Mouse (Mus musculus) hindbrain, postnatal 0 days (tissue): ENCODE results near the gene Evi5l. TPM values are rescaled to one million over a fixed set of nuclear protein-coding genes. Genes with fewer than 3 reads are reported as not detected.
A peak's percentile ranks its signal among the peaks of the same experiment; 100 is the strongest.

ENCODE experiments used
- ATAC-seq: fragments of 200-750 bp; cut with Nextera tagmentation; 2 replicates; pipeline ENCODE4 v1.8.0; 2017; ENCODE audit warnings: mild to moderate bottlenecking, moderate TSS enrichment, moderate library complexity
- DNase-seq: peaks from one replicate; pipeline ENCODE4 v3.0.0-alpha.2; 2015; ENCODE audit warnings: low spot score
- H3K27ac ChIP-seq: fragments of 300-500 bp; sonication (generic); 2 replicates; pipeline ENCODE4 v1.5.1; 2014; ENCODE audit warnings: mild to moderate bottlenecking
- H3K27me3 ChIP-seq: fragments of 300-500 bp; sonication (generic); 2 replicates; pipeline ENCODE4 v1.6.1; 2014; ENCODE audit warnings: low read length, mixed read lengths; ENCODE audit not compliant: insufficient read depth
- H3K36me3 ChIP-seq: fragments of 300-500 bp; sonication (generic); 2 replicates; pipeline ENCODE4 v1.6.1; 2014; ENCODE audit warnings: low read length, mixed read lengths; ENCODE audit not compliant: insufficient read depth
- H3K4me1 ChIP-seq: fragments of 300-500 bp; sonication (generic); 2 replicates; pipeline ENCODE4 v1.6.1; 2014; ENCODE audit warnings: antibody characterized with exemption, low read length, mixed read lengths; ENCODE audit not compliant: insufficient read depth
- H3K4me2 ChIP-seq: fragments of 300-500 bp; sonication (generic); 2 replicates; pipeline ENCODE4 v1.6.1; 2014; ENCODE audit warnings: low read depth, mild to moderate bottlenecking, low read length, moderate library complexity, mixed read lengths
- H3K4me3 ChIP-seq: fragments of 300-500 bp; sonication (generic); 2 replicates; pipeline ENCODE4 v1.5.1; 2014; ENCODE audit warnings: low read length
- H3K9ac ChIP-seq: fragments of 300-500 bp; sonication (generic); replicated peaks from 2 replicates; pipeline ENCODE4 v1.6.1; 2014; ENCODE audit warnings: mild to moderate bottlenecking, low read length, moderate library complexity, mixed read lengths
- H3K9me3 ChIP-seq: fragments of 300-500 bp; sonication (generic); 2 replicates; pipeline ENCODE4 v1.6.1; 2016; ENCODE audit warnings: low read length, mixed read lengths
- CTCF ChIP-seq: IDR thresholded peaks from 2 replicates; pipeline ENCODE4 v1.5.1; 2016; ENCODE audit warnings: antibody characterized with exemption, control low read depth, low read depth
- WGBS: fragments of 180-500 bp; shearing (Covaris S2); extraction: QIAGEN DNeasy Blood & Tissue Kit; methylation state at CpG from one replicate; pipeline ENCODE4 v1.1.7; 2014; 5-methylcytosine and 5-hydroxymethylcytosine counted together
- polyA plus RNA-seq: library from polyadenylated mRNA; unstranded; fragments of >200 nt; fragmentation: Nextera tagmentation; extraction: Ambion mirVana; gene quantifications from 2 replicates; pipeline ENCODE4 v1.2.1, GENCODE M21; 2015
- total RNA-seq: library from RNA; depleted of rRNA; stranded (reverse); fragments of >200 nt; gene quantifications from 2 replicates; pipeline ENCODE4 v1.2.3, GENCODE M21; 2014; rRNA removed

Gene Evi5l
- total and polyA plus RNA-seq, 2 experiments from 2014 or later = 98.3 to 229 TPM

DNA sequence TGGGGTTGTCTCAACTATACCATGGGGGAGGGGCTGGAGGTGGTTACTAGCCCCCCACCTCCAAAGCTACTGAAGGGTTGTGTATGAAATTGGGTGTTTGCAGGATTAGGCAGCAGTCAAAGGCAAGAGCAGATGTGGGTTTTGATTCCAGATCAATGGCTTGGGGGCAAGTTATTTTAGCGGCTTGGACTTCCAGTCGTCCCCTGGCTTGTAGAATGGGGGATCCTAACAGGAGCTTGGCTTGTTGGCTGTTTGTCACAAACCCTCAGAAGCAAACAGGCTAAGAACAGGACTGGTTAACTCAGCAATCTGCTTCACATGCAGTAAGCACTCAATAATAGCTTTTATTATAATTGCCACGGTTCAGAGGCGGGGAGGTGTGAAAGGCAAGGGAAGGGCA, 91.0 kb downstream of the Evi5l start:
- H3K4me3 ChIP-seq = peak overlapping the region; percentile 76
- ATAC-seq (no peak), DNase-seq (no peak)
- H3K36me3 ChIP-seq = peaks cover 40% of the 10 kb centered on the region; the same call in 1 of the 2 replicates
- H3K4me1 ChIP-seq = peaks cover 18% of the 10 kb centered on the region
- no peaks in the 10 kb centered on the region for H3K9me3 ChIP-seq
- 58% methylated on average over 4 of the region's 4 CpGs for WGBS
- no peak for TF ChIP-seq CTCF
- H3K27ac ChIP-seq = peak overlapping the region; percentile 94; the same call in 1 of the 2 replicates
- peak overlapping the region; percentile 90; the same call in 1 of the 2 replicates for H3K9ac ChIP-seq
- peak overlapping the region; percentile 74 for H3K4me2 ChIP-seq
- H3K27me3 ChIP-seq = no peaks in the 10 kb centered on the region

DNA sequence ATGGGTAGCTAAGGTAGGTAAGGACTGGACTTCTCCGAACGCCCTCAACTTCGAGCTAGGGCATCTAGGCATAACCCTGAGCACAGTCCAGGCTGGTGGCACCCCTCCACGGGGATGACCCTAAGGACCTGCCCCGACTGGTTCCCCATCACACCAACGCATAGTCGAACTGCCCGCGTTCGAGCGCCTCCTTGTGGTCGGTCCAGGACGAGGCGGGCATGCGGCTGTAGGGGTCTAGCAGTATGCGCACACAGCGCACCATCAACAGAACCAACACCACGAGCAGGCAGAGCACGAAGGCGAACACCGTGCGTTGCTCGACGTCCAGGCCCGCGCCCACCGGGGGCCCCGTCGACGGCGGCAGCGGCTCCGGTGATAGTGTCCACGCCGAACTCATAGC, 91.9 kb downstream of the Evi5l start:
- DNase-seq (peak; percentile 85), ATAC-seq (peak; percentile 71)
- Histone ChIP-seq H3K27ac (peak overlapping the region; percentile 94), H3K27me3 (no peaks in the 10 kb centered on the region), H3K9me3 (no peaks in the 10 kb centered on the region), H3K4me1 (peaks cover 18% of the 10 kb centered on the region), H3K36me3 (peaks cover 45% of the 10 kb centered on the region; the same call in 1 of the 2 replicates), H3K4me2 (peak overlapping the region; percentile 74), H3K9ac (peak overlapping the region; percentile 90), H3K4me3 (peak overlapping the region; percentile 76)
- TF ChIP-seq CTCF = peak; percentile 97
- 2% methylated on average over 35 of the region's 35 CpGs for WGBS

DNA sequence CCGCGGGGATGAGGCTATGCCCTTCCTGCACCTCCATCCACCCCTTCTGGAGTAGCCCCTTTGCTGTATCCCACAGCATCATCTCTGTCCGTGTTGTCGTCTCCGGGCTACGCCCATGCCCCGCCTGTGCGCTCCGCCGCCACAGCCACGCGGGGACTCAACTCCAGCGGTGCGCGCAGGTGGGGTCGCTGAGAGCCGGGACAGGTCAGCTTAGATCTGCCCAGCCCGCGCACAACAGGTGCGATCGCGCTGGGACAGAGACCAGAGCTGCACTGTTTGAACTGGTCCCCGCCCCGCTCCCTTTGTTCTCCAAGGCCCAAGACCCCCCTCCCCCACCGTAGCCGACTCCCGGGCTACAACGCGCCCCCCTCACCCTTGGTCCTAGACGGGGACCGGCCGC, 92.3 kb downstream of the Evi5l start:
- Histone ChIP-seq H3K36me3 (peaks cover 46% of the 10 kb centered on the region; the same call in 1 of the 2 replicates), H3K27ac (peak overlapping the region; percentile 94), H3K4me2 (peak overlapping the region; percentile 74), H3K9me3 (no peaks in the 10 kb centered on the region), H3K9ac (peak overlapping the region; percentile 90), H3K4me1 (peaks cover 18% of the 10 kb centered on the region), H3K27me3 (no peaks in the 10 kb centered on the region), H3K4me3 (peak overlapping the region; percentile 76)
- DNase-seq (peak; percentile 71), ATAC-seq (peak; percentile 74)
- TF ChIP-seq CTCF = no peak
- WGBS = under 1% methylated on average over 32 of the region's 32 CpGs

DNA sequence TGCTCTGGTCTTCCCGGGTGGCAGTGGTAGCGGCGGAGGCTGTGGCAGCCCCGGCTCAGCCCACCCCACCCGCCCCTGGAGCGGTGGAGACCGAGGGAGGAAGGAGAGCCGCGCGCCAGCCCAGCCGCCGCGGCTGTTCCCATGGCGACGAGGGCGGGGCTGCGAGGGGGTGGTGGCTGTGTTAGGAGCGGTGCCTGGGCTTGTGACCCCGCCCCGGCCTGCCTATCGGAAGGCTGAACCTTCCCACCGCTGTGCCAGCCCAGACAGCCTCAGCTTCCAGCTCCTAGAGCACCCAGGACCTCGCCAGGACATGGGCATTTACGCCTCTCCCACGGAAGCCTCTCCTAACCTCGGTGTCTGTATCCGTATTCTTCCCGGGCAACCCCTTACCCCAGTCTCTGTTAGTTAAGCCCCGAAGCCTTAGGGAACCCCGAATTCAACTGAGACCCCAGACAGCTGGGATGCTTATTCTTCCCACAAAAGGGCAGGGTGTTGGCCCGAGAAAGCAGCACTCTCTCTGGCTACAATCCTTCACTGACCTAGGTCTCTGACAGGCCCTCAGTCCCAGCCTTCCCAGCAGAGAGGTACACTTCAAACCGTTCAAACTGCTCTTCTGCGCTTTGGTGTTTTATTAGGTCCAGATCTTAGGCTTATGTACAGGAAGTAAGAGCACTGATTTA, 92.9 kb downstream of the Evi5l start, which contains the start of gene Ctxn1:
Ctxn1 (minus strand) TSS at position 150 of the 680 bp plus-strand sequence.
- H3K9me3 ChIP-seq = no peaks in the 10 kb centered on the region
- peak; percentile 89 for ATAC-seq
- peak; percentile 94 for DNase-seq
- no peak for TF ChIP-seq CTCF
- peak within 1 kb of the TSS; percentile 76 for H3K4me3 ChIP-seq
- H3K9ac ChIP-seq = peak within 1 kb of the TSS; percentile 90
- H3K4me1 ChIP-seq = peaks cover 18% of the 10 kb centered on the region
- H3K27ac ChIP-seq = peak within 1 kb of the TSS; percentile 94
- peak within 1 kb of the TSS; percentile 74 for H3K4me2 ChIP-seq
- WGBS = 5% methylated on average over 30 of the region's 33 CpGs
- no peaks in the 10 kb centered on the region for H3K27me3 ChIP-seq
- peaks cover 52% of the 10 kb centered on the region; the same call in 1 of the 2 replicates for H3K36me3 ChIP-seq

DNA sequence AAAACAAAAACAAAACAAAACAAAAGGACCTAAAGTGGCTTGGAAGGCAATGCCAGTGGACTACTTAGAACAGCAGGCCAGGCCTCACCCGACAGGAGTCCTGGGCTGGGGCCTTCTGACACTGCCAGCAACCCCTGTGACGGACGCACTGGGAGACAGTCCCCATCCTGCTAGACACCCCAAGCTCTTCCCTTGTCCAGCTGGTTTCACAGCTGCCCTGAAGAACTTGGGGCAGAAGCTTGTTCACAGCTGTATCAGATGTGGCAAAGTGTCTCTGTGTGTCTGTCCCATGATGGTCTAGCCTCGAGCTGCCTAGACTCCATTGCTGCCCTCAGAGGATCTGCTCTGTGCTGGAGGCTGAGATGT, 93.4 kb downstream of the Evi5l start:
- Histone ChIP-seq H3K27me3 (no peaks in the 10 kb centered on the region), H3K4me2 (peak overlapping the region; percentile 74), H3K9me3 (no peaks in the 10 kb centered on the region), H3K36me3 (peaks cover 50% of the 10 kb centered on the region; the same call in 1 of the 2 replicates), H3K9ac (peak overlapping the region; percentile 90; the same call in 1 of the 2 replicates), H3K4me3 (no peak overlapping the region; the same call in 1 of the 2 replicates), H3K4me1 (peaks cover 18% of the 10 kb centered on the region), H3K27ac (peak overlapping the region; percentile 94)
- no peak for DNase-seq
- no peak for ATAC-seq
- no peak for TF ChIP-seq CTCF
- 79% methylated on average over 4 of the region's 4 CpGs for WGBS

Other genes starting within 250 kb of the Evi5l start
- not detected in 2 replicates for gene Cd209b, start 239.7 kb upstream of the Evi5l start, total RNA-seq
- 0.11 TPM in 1 of 2 replicates, not detected in the other for gene Cd209b, start 239.7 kb upstream of the Evi5l start, polyA plus RNA-seq
- gene Cd209c, start 211.8 kb upstream of the Evi5l start, total RNA-seq = not detected in 2 replicates
- 0.21 and 0.43 TPM in 2 replicates for gene Cd209c, start 211.8 kb upstream of the Evi5l start, polyA plus RNA-seq
- 0.40 TPM in 1 of 2 replicates, not detected in the other for gene Cd209f, start 60.7 kb upstream of the Evi5l start, total RNA-seq
- gene Cd209f, start 60.7 kb upstream of the Evi5l start, polyA plus RNA-seq = 0.35 and 1.3 TPM in 2 replicates
- gene Cd209g, start 32.5 kb upstream of the Evi5l start, total RNA-seq = not detected in 2 replicates
- gene Cd209g, start 32.5 kb upstream of the Evi5l start, polyA plus RNA-seq = 0.04 and 0.19 TPM in 2 replicates
- gene Prr36, start 50.9 kb downstream of the Evi5l start, total RNA-seq = 11.5 and 32.4 TPM in 2 replicates
- gene Prr36, start 50.9 kb downstream of the Evi5l start, polyA plus RNA-seq = 21.3 and 24.8 TPM in 2 replicates
- gene Lrrc8e, start 60.3 kb downstream of the Evi5l start, total RNA-seq = not detected in 2 replicates
- not detected in 2 replicates for gene Lrrc8e, start 60.3 kb downstream of the Evi5l start, polyA plus RNA-seq
- gene Map2k7, start 72.2 kb downstream of the Evi5l start, total RNA-seq = 30.8 and 39.7 TPM in 2 replicates
- 24.7 and 27.7 TPM in 2 replicates for gene Map2k7, start 72.2 kb downstream of the Evi5l start, polyA plus RNA-seq
- gene Gm49320, start 72.3 kb downstream of the Evi5l start, total RNA-seq = not detected in 2 replicates
- 0.25 and 0.74 TPM in 2 replicates for gene Gm49320, start 72.3 kb downstream of the Evi5l start, polyA plus RNA-seq
- gene Tgfbr3l, start 81.6 kb downstream of the Evi5l start, total RNA-seq = 9.0 and 15.5 TPM in 2 replicates
- 3.7 TPM in 2 replicates for gene Tgfbr3l, start 81.6 kb downstream of the Evi5l start, polyA plus RNA-seq
- gene Snapc2, start 86.5 kb downstream of the Evi5l start, total RNA-seq = 89.6 and 91.3 TPM in 2 replicates
- 63.4 and 65.3 TPM in 2 replicates for gene Snapc2, start 86.5 kb downstream of the Evi5l start, polyA plus RNA-seq
- 99.4 and 109 TPM in 2 replicates for gene Ctxn1, start 92.7 kb downstream of the Evi5l start, total RNA-seq
- 224 and 240 TPM in 2 replicates for gene Ctxn1, start 92.7 kb downstream of the Evi5l start, polyA plus RNA-seq
- gene Timm44, start 109.3 kb downstream of the Evi5l start, total RNA-seq = 45.7 and 64.8 TPM in 2 replicates
- 46.7 and 50.0 TPM in 2 replicates for gene Timm44, start 109.3 kb downstream of the Evi5l start, polyA plus RNA-seq
- 5.9 and 6.1 TPM in 2 replicates for gene Ccl25, start 158.6 kb downstream of the Evi5l start, total RNA-seq
- 17.2 and 17.9 TPM in 2 replicates for gene Ccl25, start 158.6 kb downstream of the Evi5l start, polyA plus RNA-seq
- 56.2 and 61.0 TPM in 2 replicates for gene Elavl1, start 158.8 kb downstream of the Evi5l start, total RNA-seq
- 64.6 and 68.4 TPM in 2 replicates for gene Elavl1, start 158.8 kb downstream of the Evi5l start, polyA plus RNA-seq